Mouse (Mus musculus) forelimb bud, embryonic 11.5 days (tissue): ENCODE measurements around the gene Lrrc1.
A peak's percentile ranks its signal among the peaks of the same experiment; 100 is the strongest.

Experiments
- DNase-seq: peaks from one replicate; pipeline ENCODE4 v3.0.0-alpha.2; 2012; ENCODE audit warnings: low read depth, low spot score

The Lrrc1 gene

DNA sequence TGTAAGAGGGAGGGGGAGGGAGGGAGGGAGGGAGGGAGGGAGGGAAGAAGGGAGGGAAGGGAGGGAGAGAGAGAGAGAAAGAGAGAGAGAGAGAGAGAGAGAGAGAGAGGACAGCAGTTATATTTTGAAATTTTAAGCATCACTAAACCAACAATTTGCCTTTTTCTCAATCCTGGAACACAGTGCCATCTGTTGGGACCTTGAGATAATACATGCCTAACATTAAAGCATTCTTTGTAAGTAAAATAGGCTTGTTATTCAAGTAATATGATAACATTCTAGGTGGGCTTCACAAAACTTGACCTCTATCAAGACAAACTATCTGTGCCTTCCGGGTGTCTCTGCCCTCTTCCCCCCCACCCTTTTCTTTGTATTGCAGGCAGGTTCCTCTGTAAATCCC, 157.9 kb downstream of the Lrrc1 start:
- DNase-seq = peak; percentile 45

DNA sequence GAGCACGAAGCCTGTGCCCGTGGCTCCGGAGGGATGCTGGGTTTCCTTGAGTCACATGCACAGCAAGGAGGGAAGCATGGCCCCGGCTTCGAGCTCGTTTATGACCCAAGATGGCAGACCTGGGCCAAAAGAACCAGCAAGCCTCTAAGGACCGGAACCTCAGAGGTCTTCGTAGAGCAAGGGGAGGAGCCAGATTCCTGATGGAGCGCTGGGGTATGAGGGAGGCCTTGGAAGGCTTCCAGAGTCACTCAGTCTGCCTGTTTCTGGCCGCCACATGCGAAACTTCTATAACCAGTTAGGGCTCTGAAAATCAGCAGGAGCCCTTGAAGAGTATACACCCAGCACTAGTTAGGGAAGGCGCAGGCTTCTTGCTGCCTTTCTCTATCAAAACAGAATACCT, 159.1 kb downstream of the Lrrc1 start:
- DNase-seq = no peak

DNA sequence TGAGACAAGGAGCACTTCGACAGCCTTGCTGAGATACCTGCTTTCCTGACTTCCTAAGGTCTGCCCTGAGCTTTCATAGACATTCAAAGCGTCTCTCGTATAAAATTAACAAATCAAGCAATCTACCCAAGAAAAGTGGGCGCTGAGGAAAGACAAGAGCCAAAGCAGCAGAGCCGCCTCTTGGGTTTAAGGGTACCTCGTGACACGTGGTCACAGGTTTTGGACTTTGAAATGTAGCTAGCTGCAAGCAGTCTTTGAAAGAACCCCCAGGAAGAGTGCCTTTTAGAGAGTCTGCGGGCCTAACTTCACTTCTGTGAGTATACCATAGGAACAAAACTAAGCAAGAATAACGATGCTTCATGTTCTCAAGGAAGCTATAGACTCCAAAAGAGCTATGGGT, 160.0 kb downstream of the Lrrc1 start:
- no peak for DNase-seq

DNA sequence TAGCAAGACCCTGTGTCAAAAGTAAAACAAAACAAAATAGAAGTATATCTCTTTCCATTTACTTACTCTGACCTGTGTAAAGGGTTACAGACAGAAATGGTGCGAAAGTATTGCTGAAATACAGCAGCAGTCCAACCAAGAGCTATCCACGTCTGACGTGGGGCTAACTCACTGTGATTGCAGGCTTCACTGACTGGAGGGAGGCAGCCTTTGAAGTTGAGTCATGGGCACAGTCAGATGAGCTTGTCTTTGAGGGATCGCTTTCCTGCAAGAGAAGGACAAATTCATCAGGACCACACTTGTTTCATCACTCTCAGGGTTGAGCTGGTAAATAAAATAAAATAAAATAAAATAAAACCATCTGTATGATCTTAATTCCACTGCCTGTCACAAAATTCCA, 160.7 kb downstream of the Lrrc1 start:
- no peak for DNase-seq

DNA sequence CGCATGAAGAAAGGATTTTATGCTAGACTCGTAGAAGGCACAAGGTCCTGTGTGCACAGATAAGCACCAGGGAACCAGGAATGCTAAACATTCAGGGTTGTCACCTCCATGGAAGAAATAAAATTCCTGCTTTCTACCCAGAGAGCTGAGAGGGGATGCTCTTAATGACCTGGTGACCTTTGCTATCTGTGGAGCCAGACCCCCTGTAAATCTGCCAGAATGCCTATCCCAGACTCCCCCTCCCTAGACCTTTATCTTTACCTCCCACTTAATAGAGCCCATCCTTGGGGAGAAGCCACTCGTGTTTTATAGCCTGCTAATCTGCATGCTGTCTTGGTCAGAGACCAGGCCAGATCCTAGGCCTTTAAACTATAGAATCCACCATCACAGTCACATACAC, 162.2 kb downstream of the Lrrc1 start:
- DNase-seq = no peak

DNA sequence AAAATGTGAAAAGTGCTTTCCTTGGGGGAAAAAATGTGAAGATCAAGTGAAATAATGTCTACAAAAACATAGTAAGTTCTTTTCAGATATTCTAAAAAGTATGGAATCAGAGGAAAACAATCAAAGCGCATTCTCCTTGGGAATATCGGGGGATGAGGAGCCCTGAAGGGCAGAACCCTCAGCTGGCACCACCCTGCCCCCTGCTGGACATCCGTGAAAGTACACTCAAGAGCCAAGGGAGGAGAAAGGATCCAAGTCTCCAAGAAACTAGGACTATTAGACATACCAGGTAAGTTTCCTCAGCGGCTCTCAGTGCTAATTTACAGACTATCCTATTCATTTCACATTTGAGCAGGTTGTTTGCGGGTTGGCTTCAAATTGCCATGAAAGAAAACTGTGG, 163.1 kb downstream of the Lrrc1 start:
- DNase-seq = peak; percentile 61
